Mouse (Mus musculus): Measurements from ENCODE around the gene Calhm1. TPM values are rescaled to one million over a fixed set of nuclear protein-coding genes. Genes with fewer than 3 reads are reported as not detected.

Gene Calhm1
- polyA plus RNA-seq, 1 experiment: not detected

GRCm38 (mm10) chr19:47178001-47178400 is 33.9 kb upstream of the Calhm1 start:
- TF ChIP-seq CTCF (IDR thresholded peaks at IDR 0.05; ENCODE audit: extremely low read depth, insufficient read depth, low read length): peak; percentile 56
- TF ChIP-seq POLR2A (IDR thresholded peaks at IDR 0.05; ENCODE audit: extremely low read depth, insufficient read depth, low read length): no peak
- Histone ChIP-seq H3K27ac (ENCODE audit: insufficient read depth, low read length) (no peak overlapping the region), H3K4me1 (ENCODE audit: control insufficient read depth, insufficient read depth, low read length) (no peaks in the 10 kb centered on the region; the same call in 1 of the 2 replicates), H3K4me3 (ENCODE audit: insufficient read depth, low read length) (peak overlapping the region; percentile 92)

DNA sequence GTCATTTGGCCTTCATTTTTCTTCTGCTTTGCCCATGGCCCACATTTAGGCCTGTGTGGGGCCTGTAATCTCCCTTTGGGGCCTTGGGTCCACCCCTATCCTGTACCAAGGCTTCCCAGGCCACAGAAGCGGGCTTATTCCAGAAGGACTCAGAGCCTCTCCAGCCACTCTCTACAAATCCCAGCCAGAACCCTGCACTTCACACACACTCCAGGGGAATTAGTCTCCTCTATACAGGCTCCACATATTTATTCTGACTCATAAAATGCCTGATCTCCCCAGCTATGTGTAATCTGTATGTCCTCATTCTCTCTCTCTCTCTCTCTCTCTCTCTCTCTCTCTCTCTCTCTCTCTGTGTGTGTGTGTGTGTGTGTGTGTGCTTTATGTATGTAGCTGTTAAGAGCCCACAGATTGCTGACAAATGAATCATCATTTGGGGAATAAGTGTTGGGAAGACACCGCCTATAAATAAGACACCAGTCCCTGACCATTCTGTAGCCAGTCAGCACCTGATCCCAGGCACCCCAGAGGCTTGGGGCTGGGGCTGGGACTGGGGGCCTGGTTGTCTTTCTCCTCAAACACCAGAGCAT is 33.0 kb upstream of the Calhm1 start:
- no peak overlapping the region for H3K4me3 ChIP-seq (ENCODE audit: insufficient read depth, low read length)
- H3K27ac ChIP-seq (ENCODE audit: insufficient read depth, low read length): no peak overlapping the region
- H3K4me1 ChIP-seq (ENCODE audit: control insufficient read depth, insufficient read depth, low read length): no peaks in the 10 kb centered on the region; the same call in 1 of the 2 replicates
- no peak for TF ChIP-seq CTCF (IDR thresholded peaks at IDR 0.05; ENCODE audit: extremely low read depth, insufficient read depth, low read length)
- no peak for TF ChIP-seq POLR2A (IDR thresholded peaks at IDR 0.05; ENCODE audit: extremely low read depth, insufficient read depth, low read length)

DNA sequence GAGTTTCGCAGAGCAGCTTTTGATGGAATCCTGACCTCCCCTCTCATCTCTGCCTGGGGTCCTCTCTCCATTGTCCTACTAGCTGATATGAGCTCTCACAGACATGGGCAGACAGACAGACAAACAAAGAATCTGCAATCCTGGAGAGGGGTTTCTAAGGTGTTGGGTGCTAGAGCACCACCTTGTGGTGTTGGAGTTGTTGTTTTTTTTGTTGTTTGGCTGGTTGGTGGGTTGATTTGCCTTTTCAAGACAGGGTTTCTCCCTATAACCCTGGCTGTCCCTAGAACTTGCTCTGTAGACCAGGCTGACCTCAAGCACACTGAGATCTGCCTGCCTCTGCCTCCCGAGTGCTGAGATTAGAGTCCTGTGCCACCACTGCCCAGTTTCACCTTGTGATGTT is 31.4 kb upstream of the Calhm1 start:
- Histone ChIP-seq H3K4me1 (ENCODE audit: control insufficient read depth, insufficient read depth, low read length) (no peaks in the 10 kb centered on the region; the same call in 1 of the 2 replicates), H3K27ac (ENCODE audit: insufficient read depth, low read length) (no peak overlapping the region), H3K4me3 (ENCODE audit: insufficient read depth, low read length) (no peak overlapping the region)
- no peak for TF ChIP-seq POLR2A (IDR thresholded peaks at IDR 0.05; ENCODE audit: extremely low read depth, insufficient read depth, low read length)
- 0 out of 2 replicates have a peak, but pooled peaks have one; percentile 24 for TF ChIP-seq CTCF (IDR thresholded peaks at IDR 0.05; ENCODE audit: extremely low read depth, insufficient read depth, low read length)

- no peaks in the 10 kb centered on the region for H3K4me1 ChIP-seq (ENCODE audit: control insufficient read depth, insufficient read depth, low read length)
- no peak overlapping the region for H3K4me3 ChIP-seq (ENCODE audit: insufficient read depth, low read length)
- TF ChIP-seq POLR2A (IDR thresholded peaks at IDR 0.05; ENCODE audit: extremely low read depth, insufficient read depth, low read length) (no peak), CTCF (IDR thresholded peaks at IDR 0.05; ENCODE audit: extremely low read depth, insufficient read depth, low read length) (peak; percentile 51)
- no peak overlapping the region for H3K27ac ChIP-seq (ENCODE audit: insufficient read depth, low read length)
These were observed 30.5 kb upstream of the Calhm1 start for GRCm38 (mm10) chr19:47174515-47174914.

GRCm38 (mm10) chr19:47168793-47169412 is 24.8 kb upstream of the Calhm1 start:
- Histone ChIP-seq H3K4me1 (ENCODE audit: control insufficient read depth, insufficient read depth, low read length) (no peaks in the 10 kb centered on the region), H3K4me3 (ENCODE audit: insufficient read depth, low read length) (no peak overlapping the region), H3K27ac (ENCODE audit: insufficient read depth, low read length) (no peak overlapping the region)
- TF ChIP-seq CTCF (IDR thresholded peaks at IDR 0.05; ENCODE audit: extremely low read depth, insufficient read depth, low read length) (peak; percentile 84), POLR2A (IDR thresholded peaks at IDR 0.05; ENCODE audit: extremely low read depth, insufficient read depth, low read length) (no peak)

DNA sequence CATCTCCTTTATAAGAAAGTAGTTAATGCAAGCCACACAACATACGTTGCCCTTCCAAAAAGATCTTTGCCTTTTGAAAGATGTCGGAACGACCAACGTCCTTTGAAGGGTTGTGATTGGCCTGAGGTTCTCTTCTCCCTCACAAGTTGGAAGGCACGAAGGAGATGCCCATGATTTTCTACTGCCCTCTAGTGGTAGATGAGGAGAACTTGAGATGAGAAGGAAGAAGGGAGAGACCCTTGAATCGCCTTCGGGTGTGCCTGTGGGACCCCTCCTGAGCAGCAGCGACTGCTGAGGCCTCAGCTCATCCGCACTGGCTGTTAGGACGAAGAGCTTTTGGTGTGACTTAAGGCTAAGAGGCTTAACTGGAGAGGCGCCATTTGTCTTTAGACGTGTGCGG is 24.2 kb upstream of the Calhm1 start:
- no peak overlapping the region for H3K27ac ChIP-seq (ENCODE audit: insufficient read depth, low read length)
- peak; percentile 72 for TF ChIP-seq CTCF (IDR thresholded peaks at IDR 0.05; ENCODE audit: extremely low read depth, insufficient read depth, low read length)
- TF ChIP-seq POLR2A (IDR thresholded peaks at IDR 0.05; ENCODE audit: extremely low read depth, insufficient read depth, low read length): no peak
- no peak overlapping the region for H3K4me3 ChIP-seq (ENCODE audit: insufficient read depth, low read length)
- no peaks in the 10 kb centered on the region for H3K4me1 ChIP-seq (ENCODE audit: control insufficient read depth, insufficient read depth, low read length)

DNA sequence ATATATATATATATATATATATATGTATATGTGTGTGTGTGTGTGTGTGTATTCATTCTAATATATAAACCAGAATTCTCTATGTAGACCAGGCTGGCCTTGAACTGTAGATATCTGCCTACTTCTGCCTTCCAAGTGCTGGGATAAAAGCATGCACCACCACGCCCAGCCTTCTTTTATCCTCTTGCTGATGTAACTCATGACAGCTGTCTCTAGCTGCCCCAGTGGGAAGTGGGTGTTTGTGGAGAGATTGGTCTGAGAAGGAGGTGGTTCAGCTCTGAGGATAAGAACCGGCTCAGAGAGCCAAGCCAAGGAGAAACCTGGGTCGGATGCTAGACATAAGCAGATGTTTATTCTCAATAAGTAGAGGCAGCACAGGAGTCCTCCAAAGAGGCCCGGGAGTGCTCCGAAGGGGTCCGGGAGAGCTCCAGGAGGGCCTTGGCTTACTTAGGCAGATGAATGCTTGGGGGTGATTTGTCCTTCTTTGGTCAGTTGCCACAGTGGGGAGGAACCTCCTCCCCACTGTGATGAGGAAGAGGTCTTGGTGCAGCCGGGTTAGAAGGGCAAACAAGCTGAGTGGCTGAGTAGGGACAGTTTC is 23.7 kb upstream of the Calhm1 start:
- Histone ChIP-seq H3K27ac (ENCODE audit: insufficient read depth, low read length) (no peak overlapping the region), H3K4me1 (ENCODE audit: control insufficient read depth, insufficient read depth, low read length) (no peaks in the 10 kb centered on the region), H3K4me3 (ENCODE audit: insufficient read depth, low read length) (no peak overlapping the region)
- no peak for TF ChIP-seq POLR2A (IDR thresholded peaks at IDR 0.05; ENCODE audit: extremely low read depth, insufficient read depth, low read length)
- no peak for TF ChIP-seq CTCF (IDR thresholded peaks at IDR 0.05; ENCODE audit: extremely low read depth, insufficient read depth, low read length)

- H3K27ac ChIP-seq (ENCODE audit: insufficient read depth, low read length): no peak overlapping the region
- no peak for TF ChIP-seq CTCF (IDR thresholded peaks at IDR 0.05; ENCODE audit: extremely low read depth, insufficient read depth, low read length)
- TF ChIP-seq POLR2A (IDR thresholded peaks at IDR 0.05; ENCODE audit: extremely low read depth, insufficient read depth, low read length): no peak
- H3K4me1 ChIP-seq (ENCODE audit: control insufficient read depth, insufficient read depth, low read length): no peaks in the 10 kb centered on the region; the same call in 1 of the 2 replicates
- H3K4me3 ChIP-seq (ENCODE audit: insufficient read depth, low read length): no peak overlapping the region
These were observed 22.7 kb upstream of the Calhm1 start for GRCm38 (mm10) chr19:47166758-47167157.

GRCm38 (mm10) chr19:47163176-47163744 is 19.2 kb upstream of the Calhm1 start:
- Histone ChIP-seq H3K27ac (ENCODE audit: insufficient read depth, low read length) (no peak overlapping the region), H3K4me3 (ENCODE audit: insufficient read depth, low read length) (no peak overlapping the region), H3K4me1 (ENCODE audit: control insufficient read depth, insufficient read depth, low read length) (no peaks in the 10 kb centered on the region; the same call in 1 of the 2 replicates)
- no peak for TF ChIP-seq POLR2A (IDR thresholded peaks at IDR 0.05; ENCODE audit: extremely low read depth, insufficient read depth, low read length)
- TF ChIP-seq CTCF (IDR thresholded peaks at IDR 0.05; ENCODE audit: extremely low read depth, insufficient read depth, low read length): no peak

Data from cortical plate, adult 2 months (tissue).